Mouse (Mus musculus): ENCODE measurements around the gene Mex3d. TPM values are rescaled to one million over a fixed set of nuclear protein-coding genes. Genes with fewer than 3 reads are reported as not detected.
A peak's percentile ranks its signal among the peaks of the same experiment; 100 is the strongest.

Mex3d gene
- 1 to 10 TPM; 8.1 to 8.6 TPM for total RNA-seq (2021)

GRCm38 (mm10) chr10:80387522-80387959 lies at the start of gene Mex3d:
Gene Mex3d (minus strand): TSS chr10:80387659.
- DNase-seq, result peak; percentile 90
- intact Hi-C loops (cut with DNase I), result loop anchor here (5.0 kb wide), 1 partner anchor 45 kb away; the partner anchor contains the start of gene Tcf3

GRCm38 (mm10) chr10:80436276-80436675 lies 48.8 kb upstream of the Mex3d start:
- DNase-seq, result no peak
- intact Hi-C loops (cut with DNase I), result loop anchor here (10.0 kb wide), 1 partner anchor 269 kb away; the partner anchor contains the start of genes Izumo4 and Mob3a

- intact Hi-C loops (cut with DNase I), result loop anchor here (10.0 kb wide), 1 partner anchor 269 kb away; the partner anchor contains the start of genes Izumo4 and Mob3a
- no peak for DNase-seq
These were observed 48.3 kb upstream of the Mex3d start for GRCm38 (mm10) chr10:80435764-80436163.

- intact Hi-C loops (cut with DNase I), result loop anchor here (5.0 to 10.0 kb wide), 2 partner anchors 48 to 270 kb away; partner anchors contain the start of genes Izumo4, Mex3d and Mob3a
- no peak for DNase-seq
These were observed 47.4 kb upstream of the Mex3d start for GRCm38 (mm10) chr10:80434823-80435222.

- intact Hi-C loops (cut with DNase I), result loop anchor here (5.0 to 10.0 kb wide), 2 partner anchors 47 to 271 kb away; partner anchors contain the start of genes Izumo4, Mex3d and Mob3a
- DNase-seq, result no peak
These were observed 46.8 kb upstream of the Mex3d start for GRCm38 (mm10) chr10:80434233-80434592.

- intact Hi-C loops (cut with DNase I), result loop anchor here (2.0 to 10.0 kb wide), 3 partner anchors 27 to 271 kb away; partner anchors contain the start of genes Izumo4, Mex3d, Mob3a and Uqcr11
- DNase-seq, result peak; percentile 94 to 97
These were observed 46.2 kb upstream of the Mex3d start, which contains the start of gene Tcf3 for GRCm38 (mm10) chr10:80433513-80434232. Gene Tcf3 (minus strand): TSS chr10:80433647.

GRCm38 (mm10) chr10:80432936-80433512 lies 45.6 kb upstream of the Mex3d start:
- DNase-seq, result peak; percentile 26 to 31
- intact Hi-C loops (cut with DNase I), result loop anchor here (2.0 to 10.0 kb wide), 3 partner anchors 26 to 272 kb away; partner anchors contain the start of genes Izumo4, Mex3d, Mob3a and Uqcr11

GRCm38 (mm10) chr10:80432387-80432785 lies 44.9 kb upstream of the Mex3d start:
- DNase-seq, result no peak
- intact Hi-C loops (cut with DNase I), result loop anchor here (2.0 to 10.0 kb wide), 3 partner anchors 26 to 272 kb away; partner anchors contain the start of genes Izumo4, Mex3d, Mob3a and Uqcr11

- DNase-seq, result no peak
- intact Hi-C loops (cut with DNase I), result loop anchor here (2.0 to 10.0 kb wide), 3 partner anchors 25 to 273 kb away; partner anchors contain the start of genes Izumo4, Mex3d, Mob3a and Uqcr11
These were observed 44.3 kb upstream of the Mex3d start for GRCm38 (mm10) chr10:80431570-80432386.

GRCm38 (mm10) chr10:80430375-80430980 lies 43.0 kb upstream of the Mex3d start:
- intact Hi-C loops (cut with DNase I), result loop anchor here (5.0 to 10.0 kb wide), 2 partner anchors 43 to 274 kb away; partner anchors contain the start of genes Izumo4, Mex3d and Mob3a
- no peak for DNase-seq

GRCm38 (mm10) chr10:80429800-80430199 lies 42.3 kb upstream of the Mex3d start:
- DNase-seq, result no peak
- intact Hi-C loops (cut with DNase I), result loop anchor here (5.0 to 10.0 kb wide), 2 partner anchors 42 to 275 kb away; partner anchors contain the start of genes Izumo4, Mex3d and Mob3a

GRCm38 (mm10) chr10:80425041-80425440 lies 37.6 kb upstream of the Mex3d start:
- intact Hi-C loops (cut with DNase I), result no loop called here
- DNase-seq, result no peak

GRCm38 (mm10) chr10:80423562-80423961 lies 36.1 kb upstream of the Mex3d start:
- intact Hi-C loops (cut with DNase I), result no loop called here
- DNase-seq, result no peak

GRCm38 (mm10) chr10:80421651-80422472 lies 34.4 kb upstream of the Mex3d start:
- intact Hi-C loops (cut with DNase I), result no loop called here
- no peak for DNase-seq

- no peak for DNase-seq
- intact Hi-C loops (cut with DNase I), result no loop called here
These were observed 33.7 kb upstream of the Mex3d start for GRCm38 (mm10) chr10:80421208-80421607.

- intact Hi-C loops (cut with DNase I), result no loop called here
- DNase-seq, result no peak
These were observed 33.3 kb upstream of the Mex3d start for GRCm38 (mm10) chr10:80420729-80421128.

- intact Hi-C loops (cut with DNase I), result no loop called here
These were observed 32.0 kb upstream of the Mex3d start for GRCm38 (mm10) chr10:80419419-80419818.

GRCm38 (mm10) chr10:80418311-80418710 lies 30.9 kb upstream of the Mex3d start:
- no peak for DNase-seq
- intact Hi-C loops (cut with DNase I), result no loop called here

More at GRCm38 (mm10) chr10:80419419-80419818, 32.0 kb upstream of the Mex3d start:
- DNase-seq, result no peak

- intact Hi-C loops (cut with DNase I), result no loop called here
- DNase-seq, result no peak
These were observed 30.4 kb upstream of the Mex3d start for GRCm38 (mm10) chr10:80417841-80418240.
